Mouse (Mus musculus): ENCODE measurements at regions not wholly inside any gene's neighbourhood (a gene's known extent, or its start where the extent isn't known, plus 50 kb on each side); places are given as distances from the start of the nearest gene placed in this dataset.
A peak's percentile ranks its signal among the peaks of the same experiment; 100 is the strongest.
"Not testable (repeated sequence)": the region's sequence is repeated elsewhere in the genome, so short reads cannot be mapped to it uniquely, and the experiment has no call there.

- ATAC-seq (replicated peaks; ENCODE audit: poor library complexity, severe bottlenecking), result no peak
Observed at GRCm38 (mm10) chr2:3864872-3865271, 152.6 kb upstream of the Frmd4a start.

GRCm38 (mm10) chr2:3866736-3867135 lies 150.8 kb upstream of the Frmd4a start:
- ATAC-seq (replicated peaks; ENCODE audit: poor library complexity, severe bottlenecking), result not testable (repeated sequence)

- ATAC-seq (replicated peaks; ENCODE audit: poor library complexity, severe bottlenecking), result no peak
Observed at GRCm38 (mm10) chr2:3869701-3870100, 147.8 kb upstream of the Frmd4a start.

GRCm38 (mm10) chr2:3871748-3872147 lies 145.8 kb upstream of the Frmd4a start:
- no peak for ATAC-seq (replicated peaks; ENCODE audit: poor library complexity, severe bottlenecking)

- no peak for ATAC-seq (replicated peaks; ENCODE audit: poor library complexity, severe bottlenecking)
Observed at GRCm38 (mm10) chr2:3887000-3887399, 130.5 kb upstream of the Frmd4a start.

- no peak for ATAC-seq (replicated peaks; ENCODE audit: poor library complexity, severe bottlenecking)
Observed at GRCm38 (mm10) chr2:3887845-3888433, 129.6 kb upstream of the Frmd4a start.

- ATAC-seq (replicated peaks; ENCODE audit: poor library complexity, severe bottlenecking), result no peak
Observed at GRCm38 (mm10) chr2:3889381-3889780, 128.1 kb upstream of the Frmd4a start.

GRCm38 (mm10) chr2:3890462-3890861 lies 127.1 kb upstream of the Frmd4a start:
- ATAC-seq (replicated peaks; ENCODE audit: poor library complexity, severe bottlenecking), result no peak

GRCm38 (mm10) chr2:3907026-3907425 lies 110.5 kb upstream of the Frmd4a start:
- no peak for ATAC-seq (replicated peaks; ENCODE audit: poor library complexity, severe bottlenecking)

GRCm38 (mm10) chr2:3908192-3908591 lies 109.3 kb upstream of the Frmd4a start:
- no peak for ATAC-seq (replicated peaks; ENCODE audit: poor library complexity, severe bottlenecking)

- peak; percentile 78 for ATAC-seq (replicated peaks; ENCODE audit: poor library complexity, severe bottlenecking)
Observed at GRCm38 (mm10) chr2:3910086-3910891, 107.2 kb upstream of the Frmd4a start.

GRCm38 (mm10) chr2:3915141-3915540 lies 102.4 kb upstream of the Frmd4a start:
- ATAC-seq (replicated peaks; ENCODE audit: poor library complexity, severe bottlenecking), result no peak

- peak; percentile 78 for ATAC-seq (replicated peaks; ENCODE audit: poor library complexity, severe bottlenecking)
Observed at GRCm38 (mm10) chr2:3916365-3916764, 101.2 kb upstream of the Frmd4a start.

GRCm38 (mm10) chr2:3918156-3918555 lies 99.4 kb upstream of the Frmd4a start:
- ATAC-seq (replicated peaks; ENCODE audit: poor library complexity, severe bottlenecking), result no peak

GRCm38 (mm10) chr2:3919893-3920292 lies 97.6 kb upstream of the Frmd4a start:
- no peak for ATAC-seq (replicated peaks; ENCODE audit: poor library complexity, severe bottlenecking)

GRCm38 (mm10) chr2:3921084-3921483 lies 96.4 kb upstream of the Frmd4a start:
- peak; percentile 75 for ATAC-seq (replicated peaks; ENCODE audit: poor library complexity, severe bottlenecking)

GRCm38 (mm10) chr2:3922739-3923138 lies 94.8 kb upstream of the Frmd4a start:
- ATAC-seq (replicated peaks; ENCODE audit: poor library complexity, severe bottlenecking), result peak; percentile 94

GRCm38 (mm10) chr2:3924696-3925095 lies 92.8 kb upstream of the Frmd4a start:
- no peak for ATAC-seq (replicated peaks; ENCODE audit: poor library complexity, severe bottlenecking)

- no peak for ATAC-seq (replicated peaks; ENCODE audit: poor library complexity, severe bottlenecking)
Observed at GRCm38 (mm10) chr2:3925199-3925598, 92.3 kb upstream of the Frmd4a start.

- no peak for ATAC-seq (replicated peaks; ENCODE audit: poor library complexity, severe bottlenecking)
Observed at GRCm38 (mm10) chr2:3926129-3926528, 91.4 kb upstream of the Frmd4a start.

- ATAC-seq (replicated peaks; ENCODE audit: poor library complexity, severe bottlenecking), result no peak
Observed at GRCm38 (mm10) chr2:3927141-3927810, 90.2 kb upstream of the Frmd4a start.
